ENCODE assay signal across 8 mouse cellular contexts in genomic region chr8:4779254-4780055, GRCm38 (mm10). TPM values are rescaled to one million over a fixed set of nuclear protein-coding genes. Genes with fewer than 3 reads are reported as not detected.
DNase-seq lines count a peak whose midpoint lies in the region; ATAC-seq lines count a peak whose summit lies in the region.

Shcbp1 (minus strand) TSS chr8:4779567.

- H3K9me3 ChIP-seq in hindbrain, embryonic 14.5 days (ENCODE audit: control insufficient read depth, low read length), result no peaks in the 10 kb centered on the region

- H3K4me3 ChIP-seq in hindbrain, embryonic 14.5 days (replicated peaks; ENCODE audit: low read length), result peak within 1 kb of the TSS; percentile 49

- H3K27me3 ChIP-seq in hindbrain, embryonic 14.5 days (ENCODE audit: control insufficient read depth, insufficient read depth, low read length), result no peaks in the 10 kb centered on the region

- ATAC-seq in hindbrain, embryonic 14.5 days (ENCODE audit: low FRiP score), result peak; percentile 97

- H3K27ac ChIP-seq in hindbrain, embryonic 14.5 days, result no peak within 1 kb of the TSS

- H3K4me1 ChIP-seq in hindbrain, embryonic 14.5 days (replicated peaks; ENCODE audit: control insufficient read depth, insufficient read depth, low read length), result peaks cover 4% of the 10 kb centered on the region

- H3K4me2 ChIP-seq in hindbrain, embryonic 14.5 days (replicated peaks), result peak within 1 kb of the TSS; percentile 73

- 7% methylated on average over 29 of the region's 29 CpGs for WGBS in hindbrain, embryonic 14.5 days

- no peaks in the 10 kb centered on the region for H3K36me3 ChIP-seq in hindbrain, embryonic 14.5 days (replicated peaks; ENCODE audit: control insufficient read depth, insufficient read depth)

- H3K9ac ChIP-seq in hindbrain, embryonic 14.5 days, result peak within 1 kb of the TSS; percentile 50; the same call in 1 of the 2 replicates

- DNase-seq in R1 (ENCODE audit: low read depth, low spot score), result peak; percentile 96
- DNase-seq in cerebellum, postnatal 25 days, result peak; percentile 81 to 92
- DNase-seq in frontal cortex, postnatal 25 days (ENCODE audit: low spot score in 2 of 2), result peak; percentile 82 to 88
- peak; percentile 95 for DNase-seq in hindbrain, embryonic 14.5 days (ENCODE audit: low spot score)
- peak; percentile 84 to 85 for DNase-seq in layer of hippocampus, postnatal 36 days
- peak; percentile 98 for DNase-seq in lung, postnatal 36 days
- DNase-seq in retina, postnatal 1 day, result peak; percentile 97
- peak; percentile 80 to 85 for DNase-seq in urinary bladder, adult 18-20 months (ENCODE audit: low spot score in 2 of 2)

RNA-seq across cellular contexts. Expression of gene Shcbp1, which starts in this region (rescaled TPM):
- 8.9 and 12.1 TPM in 2 replicates for polyA plus RNA-seq in hindbrain, embryonic 14.5 days (2014; fragmentation: Nextera tagmentation; extraction: Ambion mirVana)
- total RNA-seq in layer of hippocampus, postnatal 36 days (2021), result under 1 TPM; 0.67 to 0.71 TPM

Comparison
In these comparisons a context has a peak if more than half of its experiments do, and no peak if none do; other contexts are left out.
1. Peak in DNase-seq in layer of hippocampus, postnatal 36 days; RNA of the gene not detected or under 1 TPM.